Mouse (Mus musculus) forelimb bud, embryonic 11.5 days (tissue): ENCODE data around the gene Shisa8.
A peak's percentile ranks its signal among the peaks of the same experiment; 100 is the strongest.

ENCODE experiments used
- DNase-seq: peaks from one replicate; pipeline ENCODE4 v3.0.0-alpha.2; 2012; ENCODE audit warnings: low read depth, low spot score

Shisa8 gene

GRCm38 (mm10) chr15:82206365-82207104 is 6.1 kb downstream of the Shisa8 start:
- no peak for DNase-seq

DNA sequence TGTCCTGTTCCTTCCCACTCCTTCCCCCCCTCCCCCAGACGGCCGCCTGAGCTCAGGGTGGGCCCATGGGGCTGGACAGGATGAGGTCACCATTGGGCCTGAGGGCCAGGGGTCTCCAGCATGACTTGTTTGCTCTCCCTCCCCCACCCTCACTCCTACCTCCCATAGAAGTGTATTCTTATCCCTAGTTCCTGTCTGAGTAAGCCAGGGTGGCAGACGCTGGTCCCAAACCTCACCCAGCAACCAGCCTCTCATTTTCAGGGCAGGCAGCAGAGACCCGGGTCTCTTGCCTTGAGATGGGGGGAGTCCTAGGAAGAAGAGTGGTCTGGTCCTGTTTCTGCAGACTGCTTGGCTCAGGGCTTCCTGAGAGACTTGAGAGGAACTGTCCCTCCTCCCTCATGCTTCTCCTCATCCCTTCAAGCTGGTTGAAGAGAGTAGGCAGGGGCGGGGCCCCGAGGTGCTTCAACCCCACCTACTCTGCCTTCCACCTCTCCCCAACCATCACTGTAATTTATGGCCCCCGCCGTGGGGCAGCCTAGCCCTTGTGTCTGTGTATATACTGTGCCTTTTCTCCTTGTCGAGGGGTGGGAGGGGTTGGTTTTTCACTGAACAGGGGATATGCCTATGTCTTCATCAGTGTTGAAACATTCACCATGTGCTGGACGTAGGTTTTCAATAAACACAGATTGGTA is 7.8 kb downstream of the Shisa8 start:
- no peak for DNase-seq

DNA sequence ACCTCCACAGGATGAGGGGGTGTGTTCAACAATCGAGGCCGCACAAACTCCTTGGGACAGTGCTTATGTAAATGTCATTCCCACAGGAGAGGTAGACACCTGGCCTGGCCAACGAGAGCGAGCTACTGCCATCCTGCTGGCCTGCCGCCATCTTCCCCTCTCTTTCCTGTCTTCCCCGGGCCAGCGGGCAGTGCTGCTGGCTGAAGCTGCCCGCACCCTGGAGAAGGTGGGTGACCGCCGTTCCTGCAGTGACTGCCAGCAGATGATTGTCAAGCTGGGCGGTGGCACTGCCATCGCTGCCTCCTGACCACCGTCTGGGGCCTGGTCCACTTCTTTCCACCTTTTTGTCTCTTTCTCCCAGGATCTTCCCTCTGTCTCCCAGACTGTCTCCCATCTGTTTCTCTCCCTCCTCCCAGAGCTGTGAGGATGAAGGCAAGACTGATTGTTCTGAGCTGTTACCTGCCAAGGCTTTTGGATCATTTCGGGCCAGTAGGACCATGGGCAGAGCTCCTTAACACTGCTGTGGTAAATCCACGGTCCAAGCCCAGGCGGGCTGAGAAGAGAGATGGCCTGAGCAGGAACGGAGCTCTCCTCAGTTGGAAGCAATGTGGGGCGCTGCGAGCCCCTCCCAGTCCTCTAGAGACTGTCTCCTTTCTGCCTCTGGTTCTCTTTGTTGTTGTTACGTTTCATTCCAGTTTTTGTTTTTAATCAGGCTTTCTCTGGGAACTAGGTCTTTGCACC is 8.8 kb downstream of the Shisa8 start:
- no peak for DNase-seq

DNA sequence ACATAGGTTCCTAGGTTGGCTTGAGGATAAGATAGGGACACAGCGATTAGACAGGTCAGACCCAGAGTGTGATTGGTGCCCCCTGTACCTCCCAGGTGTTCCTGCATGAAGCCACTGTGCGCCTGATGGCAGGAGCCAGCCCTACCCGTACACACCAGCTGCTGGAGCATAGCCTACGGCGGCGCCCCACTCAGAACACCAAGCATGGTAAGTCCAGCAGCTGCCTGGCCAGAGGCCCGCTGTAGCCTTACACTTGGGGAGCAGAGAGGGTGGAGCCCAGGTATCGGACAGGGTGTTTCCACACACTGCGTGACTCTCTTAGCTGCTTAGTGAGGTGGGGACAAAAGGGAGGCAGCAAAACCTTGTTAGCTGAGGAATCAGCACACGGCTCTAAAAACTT is 9.5 kb downstream of the Shisa8 start:
- no peak for DNase-seq

- no peak for DNase-seq
These were observed 10.5 kb downstream of the Shisa8 start for GRCm38 (mm10) chr15:82202086-82202485.

DNA sequence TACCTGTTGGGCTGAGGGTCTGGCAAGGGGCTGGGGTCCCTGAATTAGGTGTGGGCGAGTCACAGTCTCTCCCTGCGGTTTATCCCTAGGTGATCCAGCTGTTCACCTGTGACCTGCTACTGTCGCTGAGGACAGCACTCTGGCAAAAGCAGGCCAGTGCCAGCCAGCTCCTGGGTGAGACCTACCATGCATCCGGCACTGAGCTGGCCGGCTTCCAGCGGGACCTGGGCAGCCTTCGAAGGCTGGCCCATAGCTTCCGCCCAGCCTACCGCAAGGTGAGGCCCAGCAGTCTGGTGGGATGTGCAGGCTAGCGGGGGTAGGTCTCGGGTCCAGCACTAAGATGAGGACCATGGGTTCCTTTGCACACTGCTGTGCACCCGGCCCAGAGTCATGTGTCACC is 13.1 kb downstream of the Shisa8 start:
- no peak for DNase-seq

DNA sequence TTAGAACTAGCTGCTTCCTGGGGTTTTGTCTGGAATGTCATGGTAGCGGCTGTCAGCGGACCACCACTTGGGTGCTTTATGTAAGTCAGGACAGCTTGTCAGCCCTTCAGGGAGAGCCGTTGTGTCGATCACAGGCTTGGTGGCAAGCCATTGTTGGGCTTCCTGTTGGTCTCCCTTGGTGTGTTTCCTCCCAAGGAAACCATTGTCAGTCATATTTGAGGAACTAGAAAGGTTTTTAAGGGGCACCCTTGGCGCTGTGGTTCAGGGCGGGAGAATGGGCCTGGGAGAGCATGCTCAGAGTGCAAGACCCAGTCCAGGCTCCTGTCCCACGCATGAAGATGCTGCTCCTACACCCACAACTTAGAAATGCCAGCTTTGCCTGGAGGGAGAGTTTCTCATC is 14.3 kb downstream of the Shisa8 start:
- DNase-seq, result no peak

DNA sequence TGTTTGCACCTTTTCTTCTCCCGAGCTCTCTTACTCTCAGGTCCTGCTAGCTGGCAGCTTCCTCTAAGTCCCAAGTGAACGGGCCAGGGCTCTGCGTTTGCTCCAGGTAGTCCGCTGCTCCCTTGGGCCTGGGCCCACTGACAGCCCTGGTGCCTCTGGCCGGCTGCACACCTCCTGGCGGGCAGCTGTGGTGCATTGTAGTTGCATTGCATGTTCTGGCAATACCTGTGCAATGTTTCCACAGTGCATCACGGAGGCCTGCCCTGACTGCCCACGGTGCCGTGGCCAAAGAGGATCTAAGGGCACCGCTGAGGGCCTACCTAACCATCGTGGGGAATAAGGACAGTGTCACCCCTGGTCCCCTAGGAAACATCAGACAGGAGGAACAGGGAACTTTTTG is 14.7 kb downstream of the Shisa8 start:
- DNase-seq, result no peak

GRCm38 (mm10) chr15:82197246-82197750 is 15.3 kb downstream of the Shisa8 start:
- DNase-seq, result no peak

DNA sequence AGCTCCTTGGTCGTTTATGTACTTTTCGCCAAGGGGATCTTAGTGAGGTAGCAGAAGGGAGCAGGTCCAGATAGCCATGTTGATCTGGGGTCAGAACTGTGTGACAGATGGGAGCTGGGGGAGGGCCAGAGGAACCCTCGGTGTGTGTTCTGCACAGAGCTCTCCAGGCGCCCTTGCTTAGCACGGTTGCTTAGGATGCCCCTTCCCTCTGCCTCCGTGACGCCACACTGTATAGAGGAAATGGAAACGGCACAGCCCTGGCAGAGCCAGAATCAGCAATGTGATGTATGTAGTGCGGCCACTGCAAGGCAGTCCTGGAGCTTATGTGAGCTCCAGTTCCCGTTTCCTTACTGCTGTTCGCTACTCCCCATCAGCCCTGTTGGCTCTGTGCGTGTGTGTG is 16.3 kb downstream of the Shisa8 start:
- DNase-seq, result no peak

DNA sequence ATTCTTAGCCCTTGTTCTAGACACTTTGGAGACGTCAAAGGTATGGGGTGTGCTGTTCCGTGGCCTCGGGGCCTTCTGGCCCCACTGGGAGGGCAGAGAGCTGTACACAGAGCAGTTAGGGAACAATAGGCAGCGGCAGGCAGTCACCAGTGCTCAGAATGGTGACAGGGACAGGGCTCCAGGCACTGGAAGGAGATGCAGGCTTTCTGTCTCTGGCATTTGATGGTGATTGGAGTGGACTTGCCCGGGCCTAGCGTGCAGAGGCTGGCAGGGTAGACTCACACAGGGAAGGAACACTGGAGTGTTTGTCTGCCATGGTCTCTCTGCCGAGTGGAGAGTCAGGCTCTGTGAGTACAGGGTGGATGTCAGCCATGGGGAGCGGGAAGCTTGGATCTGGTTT is 20.0 kb downstream of the Shisa8 start:
- no peak for DNase-seq

- peak; percentile 48 for DNase-seq
These were observed 24.0 kb downstream of the Shisa8 start for GRCm38 (mm10) chr15:82188481-82189240.

- no peak for DNase-seq
These were observed 24.7 kb downstream of the Shisa8 start for GRCm38 (mm10) chr15:82187924-82188323.

DNA sequence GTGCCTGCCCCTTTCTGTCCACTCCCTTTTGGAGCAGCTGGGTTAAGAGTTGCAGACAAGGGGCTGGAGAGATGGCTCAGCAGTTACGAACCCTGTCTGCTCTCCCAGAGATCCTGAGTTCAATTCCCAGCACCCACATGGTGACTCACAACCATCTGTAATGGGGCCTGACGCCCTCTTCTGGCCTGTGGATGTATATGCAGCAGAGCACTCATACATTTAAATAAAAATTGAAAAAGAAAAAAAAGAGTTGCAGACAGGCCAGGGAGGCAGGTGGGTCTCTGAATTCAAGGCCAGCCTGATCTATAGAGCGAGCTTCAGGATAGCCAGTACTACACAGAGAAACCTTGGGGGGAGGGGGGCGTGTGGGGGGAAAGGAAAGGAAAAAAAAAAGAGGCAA is 25.2 kb downstream of the Shisa8 start:
- no peak for DNase-seq

DNA sequence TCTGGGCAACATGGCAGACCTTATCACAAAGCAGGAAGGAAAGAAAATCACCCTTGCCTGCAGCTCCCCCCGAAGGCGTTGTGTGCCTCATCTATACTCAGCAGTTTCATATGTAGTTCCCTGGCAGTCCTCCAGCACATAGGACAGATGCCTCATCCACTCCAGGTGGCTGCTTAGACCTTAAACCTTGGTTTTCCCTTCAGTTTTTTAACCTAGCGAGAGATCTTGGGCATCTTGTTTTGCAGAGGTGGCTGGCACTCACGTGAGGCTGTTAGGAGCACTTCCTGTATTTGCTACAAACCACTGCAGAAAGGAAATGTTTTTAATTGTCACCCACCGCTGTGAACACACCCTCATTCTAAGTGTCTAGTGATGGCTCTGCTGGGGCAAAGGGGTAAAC is 25.7 kb downstream of the Shisa8 start:
- DNase-seq, result no peak

DNA sequence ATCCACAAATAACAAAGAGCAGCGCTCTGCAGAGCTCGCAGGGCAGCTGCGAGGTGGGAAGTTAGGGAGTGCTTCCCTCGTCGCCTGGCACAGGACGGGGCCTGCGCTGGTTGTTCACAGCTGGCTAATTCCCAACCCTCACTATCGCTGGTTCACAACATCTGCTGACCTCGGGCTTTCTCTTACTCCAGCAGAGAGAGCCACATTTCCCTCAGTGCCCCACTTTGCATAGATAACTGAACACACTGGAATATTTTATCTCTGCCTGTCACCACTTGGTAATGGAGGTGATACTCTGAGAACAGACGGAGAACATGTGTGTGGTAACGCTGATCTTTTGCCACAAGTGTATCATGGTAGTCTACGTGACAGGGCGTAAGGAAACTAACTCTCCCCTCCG is 26.5 kb downstream of the Shisa8 start:
- DNase-seq, result no peak

DNA sequence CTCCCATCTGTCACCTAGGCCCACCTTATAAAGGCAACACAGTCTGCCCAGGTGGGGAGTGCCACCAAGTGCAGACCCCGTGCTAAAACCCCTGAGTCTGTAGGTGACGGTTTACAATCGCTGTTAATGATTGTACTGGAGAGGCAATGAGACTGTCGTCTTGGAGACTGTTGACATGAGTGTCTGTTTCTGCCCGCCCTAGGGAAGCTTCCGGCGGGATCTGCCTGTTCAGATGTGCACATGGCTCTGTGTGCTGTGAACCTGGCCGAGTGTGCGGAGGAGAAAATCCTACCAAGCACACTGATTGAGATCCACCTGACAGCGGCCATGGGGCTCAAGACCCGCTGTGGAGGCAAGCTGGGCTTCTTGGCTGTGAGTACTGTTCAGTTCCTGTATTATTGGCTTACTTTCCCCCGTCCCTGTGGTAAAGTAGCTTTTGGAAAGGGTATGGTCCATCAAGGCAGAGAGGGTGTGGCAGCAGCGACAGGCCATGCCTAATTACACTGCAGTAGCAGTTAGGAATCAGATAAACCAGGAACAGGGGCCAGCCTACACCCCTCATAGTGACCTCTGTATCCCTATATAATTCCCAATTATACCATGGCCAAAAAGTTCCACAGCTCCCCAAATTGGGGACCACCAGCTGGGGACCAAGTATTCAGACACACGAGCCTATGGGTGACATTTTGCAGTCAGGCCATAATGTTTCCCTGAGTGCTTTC is 27.4 kb downstream of the Shisa8 start:
- no peak for DNase-seq

DNA sequence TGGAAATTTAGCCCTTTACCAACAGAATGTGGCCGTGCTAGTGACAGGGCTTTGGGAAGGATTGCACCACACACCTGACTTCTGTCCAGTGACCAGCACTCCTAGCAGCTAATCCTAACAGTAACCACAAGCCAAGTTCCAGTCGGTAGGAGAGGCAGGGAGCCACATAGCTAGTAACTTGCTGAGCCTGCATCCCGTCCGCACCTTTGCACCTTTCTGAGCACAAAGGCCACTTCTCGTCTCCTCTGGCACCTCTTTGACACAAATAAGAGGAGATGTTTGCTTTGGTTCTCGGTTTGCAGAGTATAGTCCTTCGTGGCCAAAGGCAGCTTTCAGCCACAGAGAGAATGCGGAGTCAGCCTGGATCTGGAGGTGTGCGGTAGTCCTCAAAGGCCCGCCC is 28.0 kb downstream of the Shisa8 start:
- DNase-seq, result no peak

GRCm38 (mm10) chr15:82184183-82184582 is 28.4 kb downstream of the Shisa8 start:
- no peak for DNase-seq

- DNase-seq, result no peak
These were observed 29.0 kb downstream of the Shisa8 start for GRCm38 (mm10) chr15:82183596-82183995.

GRCm38 (mm10) chr15:82182311-82182710 is 30.3 kb downstream of the Shisa8 start:
- no peak for DNase-seq
